Mouse (Mus musculus) limb, embryonic 14.5 days (tissue): ENCODE measurements at regions not wholly inside any gene's neighbourhood (a gene's known extent, or its start where the extent isn't known, plus 50 kb on each side); places are given as distances from the start of the nearest gene placed in this dataset.

Experiments used
- ATAC-seq: fragments of 200-750 bp; cut with Nextera tagmentation; 2 replicates; pipeline ENCODE4 v1.8.0; 2017; ENCODE audit warnings: low read depth, moderate number of reproducible peaks, moderate TSS enrichment; ENCODE audit not compliant: low FRiP score
- DNase-seq: peaks from one replicate; pipeline ENCODE4 v3.0.0-alpha.2; 2015; ENCODE audit warnings: low spot score
- H3K27ac ChIP-seq: fragments of 300-500 bp; sonication (generic); replicated peaks from 2 replicates; pipeline ENCODE4 v1.5.1; 2014; ENCODE audit warnings: low read depth, mild to moderate bottlenecking, low read length, moderate library complexity, mixed read lengths
- H3K27me3 ChIP-seq: fragments of 300-500 bp; sonication (generic); 2 replicates; pipeline ENCODE4 v1.6.1; 2014; ENCODE audit warnings: low read length, mixed read lengths; ENCODE audit not compliant: control insufficient read depth, insufficient read depth
- H3K36me3 ChIP-seq: fragments of 300-500 bp; sonication (generic); 2 replicates; pipeline ENCODE4 v1.6.1; 2014; ENCODE audit warnings: mild to moderate bottlenecking, low read length, moderate library complexity, mixed read lengths; ENCODE audit not compliant: control insufficient read depth, insufficient read depth
- H3K4me1 ChIP-seq: fragments of 300-500 bp; sonication (generic); 2 replicates; pipeline ENCODE4 v1.6.1; 2014; ENCODE audit warnings: antibody characterized with exemption, low read length, mixed read lengths; ENCODE audit not compliant: control insufficient read depth, insufficient read depth
- H3K4me2 ChIP-seq: fragments of 300-500 bp; sonication (generic); replicated peaks from 2 replicates; pipeline ENCODE4 v1.6.1; 2014; ENCODE audit warnings: low read depth, mild to moderate bottlenecking, low read length, moderate library complexity; ENCODE audit not compliant: severe bottlenecking
- H3K4me3 ChIP-seq: fragments of 300-500 bp; sonication (generic); replicated peaks from 2 replicates; pipeline ENCODE4 v1.5.1; 2014; ENCODE audit warnings: low read length
- H3K9ac ChIP-seq: fragments of 300-500 bp; sonication (generic); 2 replicates; pipeline ENCODE4 v1.6.1; 2014; ENCODE audit warnings: mild to moderate bottlenecking, low read depth, low read length, moderate library complexity; ENCODE audit not compliant: severe bottlenecking
- H3K9me3 ChIP-seq: fragments of 300-500 bp; sonication (generic); 2 replicates; pipeline ENCODE4 v1.6.1; 2016; ENCODE audit warnings: low read length; ENCODE audit not compliant: control insufficient read depth
- POLR2A ChIP-seq: fragments of 200-500 bp; IDR thresholded peaks from 2 replicates; pipeline ENCODE4 v1.8.0; 2012; ENCODE audit warnings: inconsistent platforms, mild to moderate bottlenecking, moderate library complexity, borderline replicate concordance; ENCODE audit not compliant: insufficient read depth, insufficient read length; ENCODE audit errors: extremely low read depth
- WGBS: fragments of 180-500 bp; shearing (Covaris S2); extraction: QIAGEN DNeasy Blood & Tissue Kit; methylation state at CpG from one replicate; pipeline ENCODE4 v1.1.7; 2014; 5-methylcytosine and 5-hydroxymethylcytosine counted together

GRCm38 (mm10) chr19:48090393-48090792 is 115.4 kb upstream of the Sorcs3 start:
- ATAC-seq (no peak), DNase-seq (no peak)
- Histone ChIP-seq H3K4me3 (no peak overlapping the region), H3K4me1 (peaks cover 9% of the 10 kb centered on the region; the same call in 1 of the 2 replicates), H3K36me3 (no peaks in the 10 kb centered on the region), H3K4me2 (no peak overlapping the region), H3K9ac (no peak overlapping the region), H3K27ac (no peak overlapping the region), H3K9me3 (no peaks in the 10 kb centered on the region), H3K27me3 (no peaks in the 10 kb centered on the region)
- TF ChIP-seq POLR2A: no peak
- 25% methylated on average over 3 of the region's 3 CpGs for WGBS

- no peak for TF ChIP-seq POLR2A
Measured at GRCm38 (mm10) chr19:48097363-48097762, 108.5 kb upstream of the Sorcs3 start.

GRCm38 (mm10) chr19:48097942-48098596 is 107.8 kb upstream of the Sorcs3 start:
- no peaks in the 10 kb centered on the region for H3K4me1 ChIP-seq
- DNase-seq (no peak), ATAC-seq (no peak)
- no peak for TF ChIP-seq POLR2A
- no peaks in the 10 kb centered on the region for H3K36me3 ChIP-seq
- no peak overlapping the region for H3K4me3 ChIP-seq
- WGBS: 43% methylated on average over 5 of the region's 5 CpGs
- H3K9ac ChIP-seq: no peak overlapping the region
- H3K27ac ChIP-seq: no peak overlapping the region
- no peak overlapping the region for H3K4me2 ChIP-seq
- no peaks in the 10 kb centered on the region for H3K27me3 ChIP-seq
- H3K9me3 ChIP-seq: no peaks in the 10 kb centered on the region

More at GRCm38 (mm10) chr19:48097363-48097762, 108.5 kb upstream of the Sorcs3 start:
- Histone ChIP-seq H3K9ac (no peak overlapping the region), H3K36me3 (no peaks in the 10 kb centered on the region), H3K4me2 (no peak overlapping the region), H3K4me1 (no peaks in the 10 kb centered on the region), H3K4me3 (no peak overlapping the region), H3K27ac (no peak overlapping the region), H3K27me3 (no peaks in the 10 kb centered on the region), H3K9me3 (no peaks in the 10 kb centered on the region)
- WGBS: 65% methylated on average over 5 of the region's 5 CpGs
- DNase-seq: no peak
- no peak for ATAC-seq

- no peaks in the 10 kb centered on the region for H3K9me3 ChIP-seq
- H3K4me1 ChIP-seq: no peaks in the 10 kb centered on the region
- 83% methylated on average over 6 of the region's 6 CpGs for WGBS
- TF ChIP-seq POLR2A: no peak
- H3K27me3 ChIP-seq: no peaks in the 10 kb centered on the region
- no peak overlapping the region for H3K4me2 ChIP-seq
- H3K27ac ChIP-seq: no peak overlapping the region
- no peaks in the 10 kb centered on the region for H3K36me3 ChIP-seq
- no peak overlapping the region for H3K9ac ChIP-seq
- DNase-seq (no peak), ATAC-seq (no peak)
- H3K4me3 ChIP-seq: no peak overlapping the region
Measured at GRCm38 (mm10) chr19:48100991-48101390, 104.8 kb upstream of the Sorcs3 start.

GRCm38 (mm10) chr19:48115155-48115554 is 90.7 kb upstream of the Sorcs3 start:
- no peak overlapping the region for H3K27ac ChIP-seq
- peak overlapping the region; percentile 14; the same call in 1 of the 2 replicates for H3K4me2 ChIP-seq

GRCm38 (mm10) chr19:48115728-48116127 is 90.1 kb upstream of the Sorcs3 start:
- 30% methylated on average over 8 of the region's 8 CpGs for WGBS
- Histone ChIP-seq H3K9me3 (no peaks in the 10 kb centered on the region), H3K4me1 (peaks cover 7% of the 10 kb centered on the region; the same call in 1 of the 2 replicates), H3K27ac (no peak overlapping the region), H3K4me2 (no peak overlapping the region), H3K9ac (no peak overlapping the region), H3K36me3 (no peaks in the 10 kb centered on the region), H3K4me3 (no peak overlapping the region), H3K27me3 (no peaks in the 10 kb centered on the region)
- TF ChIP-seq POLR2A: no peak
- DNase-seq: no peak
- no peak for ATAC-seq

More at GRCm38 (mm10) chr19:48115155-48115554, 90.7 kb upstream of the Sorcs3 start:
- H3K4me3 ChIP-seq: no peak overlapping the region
- ATAC-seq (peak; percentile 70), DNase-seq (peak; percentile 46)
- WGBS: 16% methylated on average over 9 of the region's 9 CpGs
- no peak for TF ChIP-seq POLR2A
- H3K9me3 ChIP-seq: no peaks in the 10 kb centered on the region
- H3K36me3 ChIP-seq: no peaks in the 10 kb centered on the region
- no peak overlapping the region for H3K9ac ChIP-seq
- H3K4me1 ChIP-seq: peaks cover 7% of the 10 kb centered on the region; the same call in 1 of the 2 replicates
- no peaks in the 10 kb centered on the region for H3K27me3 ChIP-seq
